Mouse (Mus musculus) layer of hippocampus, postnatal 25 days (tissue): Measurements from ENCODE around the gene Cass4. TPM values are rescaled to one million over a fixed set of nuclear protein-coding genes. Genes with fewer than 3 reads are reported as not detected.

Experiments used
- DNase-seq, 2 experiments: peaks; one replicate each; pipeline ENCODE4 v3.0.0; 2022; ENCODE audit warnings: mixed read lengths in 2 of 2, low spot score in 1 of 2; ENCODE audit errors: extremely low spot score in 1 of 2
- total RNA-seq, 2 experiments: library from RNA; stranded (reverse); gene quantifications; 2 replicates each; pipeline ENCODE4 v1.2.3; 2021

Gene Cass4
- total RNA-seq, 2 experiments from 2014 or later: 0.26 to 0.49 TPM

DNA sequence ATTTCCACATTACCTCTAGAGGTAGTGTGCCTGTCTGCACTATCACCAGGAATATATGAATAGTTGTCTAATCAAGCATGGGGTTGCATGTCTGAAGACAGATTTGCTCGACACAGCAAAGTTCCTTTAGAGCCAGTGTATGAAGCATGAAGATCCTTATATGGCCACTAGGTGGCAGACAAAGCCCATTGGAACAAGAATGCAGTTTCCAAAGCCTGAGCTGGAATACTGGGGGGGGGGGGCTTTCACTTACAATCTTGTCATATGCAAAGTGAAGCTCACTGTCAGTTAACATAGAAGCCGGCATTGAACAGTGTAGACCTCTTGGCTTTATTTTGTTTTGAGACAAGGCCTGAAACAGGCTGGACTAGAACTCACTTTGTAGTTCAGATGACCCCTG lies 84.3 kb downstream of the Cass4 start:
- DNase-seq: peak in 1 of 2 experiments; percentile 43

- DNase-seq: no peak
Measured at GRCm38 (mm10) chr2:172480296-172480695, 86.7 kb downstream of the Cass4 start.

GRCm38 (mm10) chr2:172481654-172482385 lies 88.2 kb downstream of the Cass4 start:
- DNase-seq: no peak

Other genes starting within 250 kb of the Cass4 start
- gene Mc3r, start 145.3 kb upstream of the Cass4 start, total RNA-seq: under 1 TPM; 0.12 to 0.23 TPM
- 10 to 100 TPM; 25.9 to 27.7 TPM for gene Fam210b, start 48.2 kb upstream of the Cass4 start, total RNA-seq
- 1 to 10 TPM; 1.9 to 2.2 TPM for gene Aurka, start 23.3 kb upstream of the Cass4 start, total RNA-seq
- gene Cstf1, start 23.1 kb upstream of the Cass4 start, total RNA-seq: 10 to 100 TPM; 22.8 to 25.9 TPM
- gene Rtf2, start 46.8 kb downstream of the Cass4 start, total RNA-seq: 10 to 100 TPM; 68.3 to 72.9 TPM
- gene Gcnt7, start 64.8 kb downstream of the Cass4 start, total RNA-seq: not detected
- gene Fam209, start 78.7 kb downstream of the Cass4 start, total RNA-seq: not detected
- under 1 TPM; 0.49 to 0.57 TPM for gene Tfap2c, start 155.8 kb downstream of the Cass4 start, total RNA-seq